Mouse (Mus musculus): Measurements from ENCODE around the gene Ogt. TPM values are rescaled to one million over a fixed set of nuclear protein-coding genes. Genes with fewer than 3 reads are reported as not detected.
A peak's percentile ranks its signal among the peaks of the same experiment; 100 is the strongest.

Gene Ogt
- total RNA-seq, 2 experiments from 2014 or later: 56.0 to 62.5 TPM

GRCm38 (mm10) chrX:101733828-101734319 is 94.0 kb downstream of the Ogt start, which contains the start of gene Cxcr3:
Gene Cxcr3, minus strand, starts transcription at chrX:101734269.
- intact Hi-C loops (cut with DNase I): no loop called here
- peak; percentile 7 for DNase-seq (ENCODE audit: low spot score)

Other genes with a start within 250 kb of the Ogt start
- 10 to 100 TPM; 12.9 to 18.9 TPM for gene Zmym3, start 219.2 kb upstream of the Ogt start, total RNA-seq (2021)
- gene Nono, start 210.7 kb upstream of the Ogt start, total RNA-seq (2021): 10 to 100 TPM; 69.3 to 75.5 TPM
- gene Itgb1bp2, start 191.0 kb upstream of the Ogt start, total RNA-seq (2021): 100 to 1,000 TPM; 226 to 255 TPM
- 10 to 100 TPM; 14.0 to 17.4 TPM for gene Taf1, start 107.3 kb upstream of the Ogt start, total RNA-seq (2021)
- under 1 TPM in 1 of 2 experiments, not detected in 1; 0.25 TPM for gene Cxcr3, start 94.2 kb downstream of the Ogt start, total RNA-seq (2021)
- gene Gm4779, start 154.4 kb downstream of the Ogt start, total RNA-seq (2021): not detected
- not detected for gene 8030474K03Rik, start 154.6 kb downstream of the Ogt start, total RNA-seq (2021)
- 1 to 10 TPM; 3.3 to 3.4 TPM for gene Nhsl2, start 209.3 kb downstream of the Ogt start, total RNA-seq (2021)